Mouse (Mus musculus) inflammation-experienced regulatory T-cells, adult 6 months (primary cell): Measurements from ENCODE around the gene Sirt3. TPM values are rescaled to one million over a fixed set of nuclear protein-coding genes. Genes with fewer than 3 reads are reported as not detected.

ENCODE experiments used
- polyA plus RNA-seq, 3 experiments: library from polyadenylated mRNA; unstranded; fragments of 100-300 nt; shearing (Covaris generic); gene quantifications; one replicate each; pipeline ENCODE4 v1.2.1; 2017

The Sirt3 gene
- polyA plus RNA-seq, 3 experiments from 2014 or later, result 9.1 to 10.8 (median 10.6) TPM

Other genes with a start within 250 kb of the Sirt3 start
- gene Olfr53, start 235.9 kb downstream of the Sirt3 start, polyA plus RNA-seq, result not detected
- under 1 TPM in 1 of 3 experiments, not detected in 2; 0.05 TPM for gene Olfr539, start 222.4 kb downstream of the Sirt3 start, polyA plus RNA-seq
- gene Olfr45, start 200.4 kb downstream of the Sirt3 start, polyA plus RNA-seq, result under 1 TPM in 1 of 3 experiments, not detected in 2; 0.05 TPM
- gene Olfr541, start 185.0 kb downstream of the Sirt3 start, polyA plus RNA-seq, result not detected
- not detected for gene Cyp2e1, start 118.6 kb downstream of the Sirt3 start, polyA plus RNA-seq
- gene Syce1, start 94.5 kb downstream of the Sirt3 start, polyA plus RNA-seq, result not detected
- gene Zfp941, start 60.1 kb downstream of the Sirt3 start, polyA plus RNA-seq, result under 1 TPM in 2 of 3 experiments, not detected in 1; 0.40 TPM
- not detected for gene Urah, start 47.3 kb downstream of the Sirt3 start, polyA plus RNA-seq
- not detected for gene Scgb1c1, start 36.8 kb downstream of the Sirt3 start, polyA plus RNA-seq
- not detected for gene Odf3, start 34.5 kb downstream of the Sirt3 start, polyA plus RNA-seq
- not detected for gene Gm45785, start 26.0 kb downstream of the Sirt3 start, polyA plus RNA-seq
- 10 to 100 TPM; 57.0 to 69.1 (median 66.3) TPM for gene Ric8a, start 25.4 kb downstream of the Sirt3 start, polyA plus RNA-seq
- gene Bet1l, start 24.7 kb downstream of the Sirt3 start, polyA plus RNA-seq, result 10 to 100 TPM; 43.0 to 59.7 (median 53.0) TPM
- 100 to 1,000 TPM in 2 of 3 experiments, 10 to 100 TPM in 1; 98.5 to 206 (median 105) TPM for gene Psmd13, start 341 bp downstream of the Sirt3 start, polyA plus RNA-seq
- gene Cox8b, start 18.1 kb upstream of the Sirt3 start, polyA plus RNA-seq, result not detected
- not detected for gene Nlrp6, start 38.6 kb upstream of the Sirt3 start, polyA plus RNA-seq
- gene Pgghg, start 59.1 kb upstream of the Sirt3 start, polyA plus RNA-seq, result 10 to 100 TPM; 16.6 to 22.5 (median 18.2) TPM
- gene Ifitm5, start 68.0 kb upstream of the Sirt3 start, polyA plus RNA-seq, result under 1 TPM in 1 of 3 experiments, not detected in 2; 0.46 TPM
- gene Gm45717, start 73.6 kb upstream of the Sirt3 start, polyA plus RNA-seq, result not detected
- gene Ifitm2, start 73.7 kb upstream of the Sirt3 start, polyA plus RNA-seq, result 10 to 100 TPM; 60.0 to 93.0 (median 74.2) TPM
- 1 to 10 TPM in 1 of 3 experiments, under 1 TPM in 1, not detected in 1; 0.54 to 6.6 TPM for gene Ifitm1, start 84.9 kb upstream of the Sirt3 start, polyA plus RNA-seq
- gene Ifitm3, start 128.5 kb upstream of the Sirt3 start, polyA plus RNA-seq, result 10 to 100 TPM in 1 of 3 experiments, 1 to 10 TPM in 2; 2.7 to 11.2 (median 3.0) TPM
- under 1 TPM in 1 of 3 experiments, not detected in 2; 0.94 TPM for gene Ifitm6, start 135.6 kb upstream of the Sirt3 start, polyA plus RNA-seq
- gene Gm17387, start 146.8 kb upstream of the Sirt3 start, polyA plus RNA-seq, result not detected
- 10 to 100 TPM; 11.1 to 13.1 (median 12.5) TPM for gene B4galnt4, start 178.8 kb upstream of the Sirt3 start, polyA plus RNA-seq
- gene Pkp3, start 195.9 kb upstream of the Sirt3 start, polyA plus RNA-seq, result 100 to 1,000 TPM; 413 to 487 (median 426) TPM
- 100 to 1,000 TPM; 149 to 208 (median 206) TPM for gene Sigirr, start 218.3 kb upstream of the Sirt3 start, polyA plus RNA-seq
- gene Ano9, start 235.5 kb upstream of the Sirt3 start, polyA plus RNA-seq, result not detected
- gene Ptdss2, start 240.1 kb upstream of the Sirt3 start, polyA plus RNA-seq, result 1 to 10 TPM; 6.2 to 9.3 (median 7.0) TPM